Mouse (Mus musculus) NIH3T3 (cell line): Measurements from ENCODE around the gene Zic4.

Experiments used
- DNase-seq: peaks from one replicate; pipeline ENCODE4 v3.0.0-alpha.2; 2012; ENCODE audit warnings: low read depth

The Zic4 gene

GRCm38 (mm10) chr9:91361856-91362601 lies at the start of gene Zic4:
TSS of gene Zic4 (plus strand) at chr9:91362413.
- DNase-seq = no peak

DNA sequence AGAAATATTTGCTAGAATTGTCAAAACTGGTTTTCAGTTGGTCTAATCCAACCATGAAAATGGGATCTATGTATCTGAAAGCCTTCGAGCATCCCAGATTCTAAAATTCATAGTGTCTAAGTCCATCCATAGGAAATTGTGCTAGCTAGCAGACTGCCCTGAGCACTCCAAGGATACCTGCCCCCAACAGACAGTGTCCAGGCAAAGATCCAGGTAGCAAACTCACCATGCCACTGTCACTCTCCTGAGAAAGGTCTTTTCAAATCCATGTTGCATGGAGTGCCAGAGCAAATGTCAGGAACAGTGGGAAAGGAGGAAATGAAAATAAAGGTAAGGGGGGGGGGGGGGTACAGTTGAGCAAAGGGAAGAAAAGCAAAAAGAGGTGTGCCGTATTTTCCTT lies 14.6 kb upstream of the Zic4 start:
- no peak for DNase-seq

GRCm38 (mm10) chr9:91348746-91349145 lies 13.5 kb upstream of the Zic4 start:
- no peak for DNase-seq

GRCm38 (mm10) chr9:91350211-91350791 lies 11.9 kb upstream of the Zic4 start:
- no peak for DNase-seq

- no peak for DNase-seq
These were observed 11.3 kb upstream of the Zic4 start for GRCm38 (mm10) chr9:91350861-91351291.

DNA sequence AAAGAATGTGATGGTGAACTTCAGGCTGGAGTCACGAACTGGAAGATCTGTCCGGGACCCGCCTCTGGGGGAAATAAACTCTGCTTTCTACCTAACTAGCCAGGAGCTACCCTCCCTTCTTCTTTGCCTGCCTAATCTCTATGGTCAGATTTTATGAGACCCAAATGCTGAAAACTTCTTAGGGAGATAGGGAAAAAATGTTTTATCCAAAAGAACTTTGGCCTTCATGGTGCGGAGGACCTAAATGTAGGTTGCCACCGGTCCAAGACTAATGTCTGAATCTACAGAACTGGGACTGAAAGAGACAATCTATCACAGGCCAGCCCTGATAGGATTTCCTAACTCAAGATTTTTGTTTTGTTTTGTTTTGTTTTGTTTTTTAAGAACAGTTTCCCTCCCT lies 10.9 kb upstream of the Zic4 start:
- no peak for DNase-seq

DNA sequence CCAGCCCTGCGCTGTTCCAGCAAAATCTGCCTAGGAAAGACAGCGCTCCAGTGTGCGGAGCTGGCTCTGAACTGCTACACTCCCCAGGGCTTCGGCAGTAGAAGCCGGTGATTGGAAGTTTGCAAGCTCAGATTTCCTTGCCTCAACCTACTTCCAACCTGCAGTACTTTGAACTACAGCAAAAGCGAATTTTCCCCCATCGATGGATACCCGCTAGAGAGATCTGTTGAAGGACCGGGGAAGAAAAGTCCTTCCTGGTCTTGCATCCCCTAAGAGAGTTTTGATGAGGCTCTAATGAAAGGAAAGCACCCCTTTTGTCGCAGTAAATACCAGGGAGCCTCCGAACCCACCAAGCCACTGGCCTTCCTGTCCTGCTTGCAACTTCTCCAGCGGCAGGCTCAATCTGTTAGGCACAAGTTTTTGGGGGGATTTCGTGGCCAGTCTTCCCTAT lies 10.2 kb upstream of the Zic4 start:
- no peak for DNase-seq

- DNase-seq = no peak
These were observed 9.4 kb upstream of the Zic4 start for GRCm38 (mm10) chr9:91352786-91353185.

GRCm38 (mm10) chr9:91353551-91354433 lies 8.4 kb upstream of the Zic4 start:
- DNase-seq = no peak

DNA sequence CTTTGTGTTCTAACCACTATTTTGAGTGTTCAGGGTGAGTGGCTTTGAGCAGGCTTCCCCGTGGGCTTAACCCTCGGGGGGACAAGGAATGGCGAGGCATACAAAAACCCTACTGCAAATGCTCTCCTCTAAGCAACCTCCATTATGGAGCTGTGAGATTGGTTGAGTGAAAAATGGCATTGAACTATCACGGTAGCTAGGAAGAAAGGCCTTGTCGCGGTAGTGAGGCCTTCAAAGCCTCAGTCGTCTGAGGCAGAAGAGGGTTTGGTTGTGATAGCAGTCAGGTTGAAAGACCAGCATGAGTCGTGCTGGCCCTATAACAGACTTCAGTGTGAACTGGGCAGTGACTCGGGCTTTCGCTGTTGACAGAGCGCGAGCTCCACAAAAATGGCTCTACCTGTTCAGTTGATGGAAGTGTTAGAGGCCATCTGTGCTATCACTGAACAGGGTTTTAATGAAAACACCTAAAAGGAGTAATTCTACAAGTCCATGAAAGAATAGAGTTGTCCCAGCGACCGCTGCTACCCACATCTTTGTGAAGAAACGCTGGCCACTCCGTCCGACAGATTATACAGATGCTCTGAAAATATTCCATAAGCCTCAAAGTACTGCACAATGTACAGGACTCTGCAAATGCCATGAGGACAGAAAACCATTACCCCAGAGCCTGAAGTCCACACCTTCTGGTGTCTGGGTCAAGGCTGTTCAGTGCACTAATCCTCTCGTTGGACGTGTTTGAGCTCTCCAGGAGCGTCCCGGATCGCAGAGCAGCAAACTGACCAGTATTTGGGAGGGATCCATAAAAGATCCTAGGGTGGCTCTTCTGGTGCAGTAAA lies 7.6 kb upstream of the Zic4 start:
- no peak for DNase-seq

- no peak for DNase-seq
These were observed 7.0 kb upstream of the Zic4 start for GRCm38 (mm10) chr9:91355270-91355589.

DNA sequence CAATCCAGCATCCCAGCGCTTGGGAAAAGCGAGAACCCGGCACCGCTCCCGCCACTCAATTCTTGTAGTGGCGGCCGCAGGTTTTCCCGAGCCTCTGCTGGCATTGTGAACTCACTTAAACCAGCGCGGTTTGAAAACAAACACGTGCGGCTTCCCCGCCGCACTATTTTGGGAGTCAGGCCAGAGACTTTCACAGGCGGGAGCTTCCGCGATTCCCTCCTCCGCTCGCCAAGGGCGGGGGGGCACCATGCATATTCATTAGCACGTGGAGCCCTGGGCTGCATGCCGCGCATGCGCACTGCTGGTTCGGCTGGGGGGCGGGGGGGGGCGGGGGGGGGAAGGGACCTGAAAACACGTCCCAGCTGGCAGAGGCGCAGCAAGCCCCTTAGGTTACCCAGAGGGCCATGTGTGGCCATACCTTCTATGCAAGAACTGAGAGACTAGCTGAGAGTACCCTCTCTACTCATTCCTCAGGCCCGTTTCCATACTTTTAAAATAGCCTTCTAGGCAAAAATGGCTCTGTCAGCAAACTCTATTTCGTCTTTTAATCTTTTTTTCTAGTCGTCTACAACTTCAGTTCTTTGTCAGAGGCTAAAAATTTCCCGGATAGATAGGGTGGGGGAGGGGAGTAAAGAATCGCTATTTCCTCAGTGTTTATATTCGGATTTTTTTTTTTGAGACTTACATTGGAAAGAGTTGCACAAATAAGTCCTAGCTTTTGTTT lies 6.4 kb upstream of the Zic4 start:
- no peak for DNase-seq

GRCm38 (mm10) chr9:91356353-91356740 lies 5.9 kb upstream of the Zic4 start:
- DNase-seq = no peak

DNA sequence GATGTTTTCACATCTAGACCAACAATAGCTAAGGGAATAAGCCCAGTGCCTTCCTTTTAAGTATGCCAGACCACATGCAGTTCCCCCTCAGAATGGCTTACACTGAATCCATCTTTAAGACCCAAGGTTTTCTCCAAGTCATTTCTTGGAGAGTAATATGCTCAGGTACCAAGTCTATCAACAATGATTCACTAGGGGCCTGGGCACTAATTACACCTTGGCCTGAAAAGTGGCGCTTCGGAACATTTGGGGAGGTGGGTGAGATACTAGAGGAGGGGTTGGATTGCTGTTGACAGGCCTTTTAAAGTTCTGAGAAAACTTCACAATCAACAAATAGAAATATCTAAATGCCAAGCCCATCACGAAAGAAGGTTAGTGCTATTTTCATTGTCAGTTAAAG lies 4.9 kb upstream of the Zic4 start:
- DNase-seq = no peak

DNA sequence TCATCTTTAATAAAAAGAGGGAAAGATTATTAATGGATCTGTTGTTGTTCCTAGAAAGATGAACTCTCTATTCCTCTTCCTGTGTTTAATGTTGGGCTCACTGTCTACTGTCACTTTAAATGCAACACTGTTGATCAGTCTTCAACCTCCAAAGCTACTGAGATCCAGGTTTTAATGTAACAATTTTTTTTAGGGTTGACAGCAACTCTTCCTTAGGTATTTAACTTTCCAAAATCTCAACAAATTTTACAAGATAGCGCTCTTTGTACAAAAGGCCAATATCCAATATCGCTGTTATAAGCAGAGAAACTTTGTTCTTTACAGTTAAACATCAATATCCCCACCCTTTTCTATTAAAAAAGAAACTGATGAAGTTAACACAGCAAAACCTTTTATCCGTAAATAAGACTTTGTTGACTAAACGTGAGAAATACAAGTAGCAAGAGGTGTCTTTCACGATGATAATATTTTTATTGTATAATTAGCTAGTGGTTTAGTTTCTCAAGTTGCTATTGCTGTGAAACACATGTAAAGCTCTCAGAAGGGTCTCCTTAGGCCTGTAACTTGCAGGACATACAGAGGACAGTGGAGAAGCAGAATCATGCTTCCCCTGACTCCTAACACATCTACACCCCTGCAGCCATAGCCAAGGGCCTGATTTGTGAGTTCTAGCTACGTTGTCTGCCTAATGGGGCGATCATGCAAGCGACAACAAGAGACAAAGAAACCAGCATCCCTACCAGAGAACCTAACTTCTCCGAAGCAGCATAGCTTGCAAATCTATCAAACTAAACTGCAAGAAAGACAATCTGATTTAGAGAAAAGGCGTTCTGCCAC lies 3.1 kb upstream of the Zic4 start:
- DNase-seq = no peak

DNA sequence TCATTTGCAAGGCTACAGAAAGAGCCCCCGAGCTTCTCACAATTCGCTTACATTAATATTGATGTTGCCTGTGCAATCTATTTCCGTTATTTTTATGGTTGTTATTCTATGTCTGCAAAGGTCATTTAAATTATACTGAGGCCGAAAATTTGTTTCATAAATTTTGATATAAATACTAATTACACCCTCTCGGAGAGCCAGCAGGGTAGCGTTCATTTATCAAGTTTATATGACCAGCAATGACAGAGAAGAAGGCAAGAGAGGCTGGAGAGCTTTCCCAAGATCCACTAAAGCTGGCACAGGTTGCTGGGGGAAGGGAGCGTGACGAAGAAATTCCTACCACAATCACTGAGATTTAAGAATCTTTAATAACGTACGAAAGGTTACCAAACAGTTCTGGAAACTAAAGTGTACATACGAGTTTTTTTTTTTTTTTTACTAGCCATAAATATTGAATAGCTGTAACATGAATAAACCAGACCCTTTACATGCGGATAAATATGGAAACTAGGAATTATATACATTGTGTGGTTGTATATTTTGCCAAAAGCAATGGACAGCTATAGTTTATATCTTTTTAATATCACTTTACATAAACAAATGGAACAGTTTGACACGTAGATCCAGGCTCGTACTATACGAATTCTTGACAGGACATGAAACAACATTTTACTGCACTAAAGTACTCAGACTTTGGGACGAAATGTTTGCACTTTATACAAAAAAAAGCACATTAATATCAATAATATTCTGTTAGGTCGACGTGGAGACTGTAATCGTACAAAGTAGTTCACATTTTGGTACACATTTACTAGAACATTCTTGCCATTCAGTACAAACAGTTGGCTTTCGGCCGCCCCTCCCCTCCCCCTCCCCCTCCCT lies 1.8 kb upstream of the Zic4 start:
- DNase-seq = no peak

GRCm38 (mm10) chr9:91361033-91361855 lies 969 bp upstream of the Zic4 start:
- DNase-seq = no peak

DNA sequence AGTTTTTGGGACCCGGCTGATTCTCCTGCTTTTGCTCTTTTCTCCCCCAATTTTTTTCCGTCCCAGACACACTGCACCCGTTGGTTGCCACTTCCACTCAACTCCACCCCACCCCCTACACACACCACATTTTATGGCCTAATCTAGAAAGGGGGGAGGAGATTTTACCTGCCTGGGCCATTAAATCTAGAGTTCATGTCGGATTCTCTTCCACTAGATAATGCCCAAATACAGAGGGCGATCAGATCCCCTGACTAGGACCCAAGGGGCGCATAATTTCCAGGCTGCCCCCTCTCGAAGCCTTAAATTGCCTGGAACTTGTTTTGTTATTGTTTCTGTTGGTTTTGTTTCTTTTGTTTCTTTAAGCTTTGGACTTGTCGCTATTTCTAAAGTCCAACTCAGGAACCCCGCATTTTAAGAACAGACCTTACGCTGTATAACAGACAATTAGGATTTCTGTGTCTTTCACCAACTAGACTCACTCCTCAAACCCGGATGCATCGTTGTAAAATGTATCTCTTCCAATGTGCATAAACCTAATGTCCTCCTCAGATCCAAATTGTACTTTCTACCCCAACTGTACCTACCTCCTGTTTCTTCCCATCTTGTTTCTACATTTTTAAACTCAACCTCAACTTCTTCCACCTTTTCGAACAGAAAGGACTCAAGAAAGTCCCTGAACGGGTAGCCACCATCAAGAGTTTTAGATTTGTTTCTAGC lies 958 bp downstream of the Zic4 start:
- DNase-seq = no peak
